In the genomic region with DNA sequence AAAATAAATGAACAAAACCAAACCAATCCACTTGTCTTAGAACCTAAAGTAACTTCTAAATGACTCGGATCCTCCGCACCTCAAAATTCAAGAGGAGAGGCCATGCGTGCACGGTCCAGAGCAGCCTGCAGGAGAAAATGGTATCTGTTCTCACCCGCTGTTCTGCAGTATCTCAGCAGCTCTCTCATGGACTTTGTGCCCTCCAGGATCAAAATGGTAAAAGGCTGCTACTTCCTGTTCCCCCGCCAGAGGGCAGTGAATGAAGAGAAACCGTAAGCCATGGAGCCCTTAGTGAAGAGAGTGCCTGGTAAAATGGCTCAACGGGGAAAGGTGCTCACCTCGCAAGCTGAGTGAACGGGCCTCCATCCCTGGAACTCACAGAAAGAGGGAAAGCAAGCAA, we compare ENCODE assay signal across 8 mouse cellular contexts. TPM values are rescaled to one million over a fixed set of nuclear protein-coding genes. Genes with fewer than 3 reads are reported as not detected.
DNase-seq lines count a peak whose midpoint lies in the region; ATAC-seq and TF ChIP-seq lines count a peak whose summit lies in the region.

No protein-coding gene starts in this region.

- DNase-seq in urinary bladder, adult 18-20 months (ENCODE audit: low spot score in 2 of 2) = peak; percentile 16 to 40
- DNase-seq in urinary bladder, postnatal 10 days (ENCODE audit: low spot score) = no peak
- DNase-seq in cerebellum, postnatal 4 days (ENCODE audit: low spot score in 2 of 2) = peak; percentile 39 to 66
- DNase-seq in gastrocnemius, postnatal 14 days = peak; percentile 48
- DNase-seq in left cerebral cortex, adult 2 months (ENCODE audit: extremely low spot score in 1 of 2, low spot score in 2 of 2) = peak; percentile 42 to 59
- DNase-seq in right cerebral cortex, postnatal 25 days = peak; percentile 17

- ATAC-seq in inflammation-experienced regulatory T-cells, adult 6 months = peak; percentile 90
- peak; percentile 97 for ATAC-seq in megakaryocyte, adult 5-6 weeks (ENCODE audit: poor library complexity, severe bottlenecking)

- no peak overlapping the region for H3K4me3 ChIP-seq in left cerebral cortex, adult 2 months

- intact Hi-C loops in gastrocnemius, postnatal 14 days (cut with DNase I; ENCODE audit: low total_unique reads) = loop anchor here (2.0 to 10.0 kb wide), 2 partner anchors 53 to 83 kb away; no protein-coding TSS in a partner anchor
- intact Hi-C loops in left cerebral cortex, adult 2 months (cut with DNase I) = loop anchor here (1.0 to 5.0 kb wide), 3 partner anchors 45 to 86 kb away; no protein-coding TSS in a partner anchor

- TF ChIP-seq CTCF in left cerebral cortex, adult 2 months (IDR thresholded peaks at IDR 0.05) = peak; percentile 68

- no peak overlapping the region for H3K27ac ChIP-seq in left cerebral cortex, adult 2 months

RNA-seq across cellular contexts. Expression of a gene that starts 20.3 kb away (rescaled TPM):
- 1 to 10 TPM; 2.8 to 3.5 TPM for total RNA-seq in gastrocnemius, postnatal 14 days (2021)
- 10 to 100 TPM; 10.0 to 15.1 (median 14.4) TPM for polyA plus RNA-seq in inflammation-experienced regulatory T-cells, adult 6 months (2017; shearing (Covaris generic))
- 1 to 10 TPM; 7.4 to 9.3 TPM for total RNA-seq in left cerebral cortex, adult 2 months (2021)
- total RNA-seq in megakaryocyte, adult 5-6 weeks (2015) = 6.4 and 7.6 TPM in 2 replicates
- 11.4 and 12.6 TPM in 2 replicates for total RNA-seq in megakaryocyte, adult 5-6 weeks (2017)
